Mouse (Mus musculus): ENCODE data around the gene Nop58.
"Not testable (repeated sequence)": the region's sequence is repeated elsewhere in the genome, so short reads cannot be mapped to it uniquely, and the experiment has no call there.

Gene Nop58

GRCm38 (mm10) chr1:59684819-59685755 lies at the start of gene Nop58:
Nop58 (plus strand) TSS chr1:59684971.
- CTCF ChIA-PET, result no interaction called here

- CTCF ChIA-PET, result no interaction called here
These were observed 48.4 kb upstream of the Nop58 start for GRCm38 (mm10) chr1:59636349-59636748.

- CTCF ChIA-PET, result no interaction called here
These were observed 46.4 kb upstream of the Nop58 start for GRCm38 (mm10) chr1:59638371-59638770.

GRCm38 (mm10) chr1:59642488-59642887 lies 42.3 kb upstream of the Nop58 start:
- CTCF ChIA-PET, result no interaction called here

- CTCF ChIA-PET, result not testable (repeated sequence)
These were observed 38.3 kb upstream of the Nop58 start for GRCm38 (mm10) chr1:59646502-59646901.

GRCm38 (mm10) chr1:59651201-59651819 lies 33.5 kb upstream of the Nop58 start:
- CTCF ChIA-PET, result interaction anchor here (0.7 kb wide), 1 partner anchor 967 kb away, joined by 5 read pairs; no protein-coding TSS in a partner anchor

- CTCF ChIA-PET, result no interaction called here
These were observed 31.4 kb upstream of the Nop58 start for GRCm38 (mm10) chr1:59653243-59653911.

- CTCF ChIA-PET, result no interaction called here
These were observed 28.3 kb upstream of the Nop58 start for GRCm38 (mm10) chr1:59656244-59657171.

GRCm38 (mm10) chr1:59663456-59664135 lies 21.2 kb upstream of the Nop58 start:
- CTCF ChIA-PET, result no interaction called here

GRCm38 (mm10) chr1:59668871-59669270 lies 15.9 kb upstream of the Nop58 start:
- CTCF ChIA-PET, result no interaction called here

GRCm38 (mm10) chr1:59669962-59670630 lies 14.7 kb upstream of the Nop58 start:
- CTCF ChIA-PET, result no interaction called here

- CTCF ChIA-PET, result no interaction called here
These were observed 14.1 kb upstream of the Nop58 start, which contains the start of gene Sumo1 for GRCm38 (mm10) chr1:59670641-59671168. Sumo1 (minus strand) TSS chr1:59670834.

GRCm38 (mm10) chr1:59673661-59674060 lies 11.1 kb upstream of the Nop58 start:
- CTCF ChIA-PET, result no interaction called here

GRCm38 (mm10) chr1:59683926-59684818 lies 599 bp upstream of the Nop58 start:
- CTCF ChIA-PET, result no interaction called here

GRCm38 (mm10) chr1:59687493-59687892 lies 2.7 kb downstream of the Nop58 start:
- CTCF ChIA-PET, result interaction anchor here (0.7 kb wide), 1 partner anchor 27 kb away, joined by 4 read pairs; no protein-coding TSS in a partner anchor

- CTCF ChIA-PET, result no interaction called here
These were observed 5.7 kb downstream of the Nop58 start for GRCm38 (mm10) chr1:59690467-59690866.

GRCm38 (mm10) chr1:59697751-59698150 lies 13.0 kb downstream of the Nop58 start:
- CTCF ChIA-PET, result no interaction called here

- CTCF ChIA-PET, result no interaction called here
These were observed 13.4 kb downstream of the Nop58 start for GRCm38 (mm10) chr1:59698207-59698606.

GRCm38 (mm10) chr1:59701766-59702165 lies 17.0 kb downstream of the Nop58 start:
- CTCF ChIA-PET, result no interaction called here

All from spleen, embryonic (tissue).